Mouse (Mus musculus) midbrain, embryonic 12.5 days (tissue): Measurements from ENCODE around the gene Slc17a1. TPM values are rescaled to one million over a fixed set of nuclear protein-coding genes. Genes with fewer than 3 reads are reported as not detected.

Experiments used
- ATAC-seq: fragments of 200-750 bp; cut with Nextera tagmentation; 2 replicates; pipeline ENCODE4 v1.8.0; 2017; ENCODE audit warnings: low read depth, moderate TSS enrichment, moderate library complexity; ENCODE audit not compliant: low FRiP score
- H3K27ac ChIP-seq: fragments of 300-500 bp; sonication (generic); replicated peaks from 2 replicates; pipeline ENCODE4 v1.5.1; 2016; ENCODE audit warnings: mild to moderate bottlenecking
- H3K27me3 ChIP-seq: fragments of 300-500 bp; sonication (generic); 2 replicates; pipeline ENCODE4 v1.6.1; 2016; ENCODE audit warnings: mild to moderate bottlenecking
- H3K36me3 ChIP-seq: fragments of 300-500 bp; sonication (generic); 2 replicates; pipeline ENCODE4 v1.6.1; 2016
- H3K4me1 ChIP-seq: fragments of 300-500 bp; sonication (generic); 2 replicates; pipeline ENCODE4 v1.6.1; 2016
- H3K4me2 ChIP-seq: fragments of 300-500 bp; sonication (generic); replicated peaks from 2 replicates; pipeline ENCODE4 v1.6.1; 2016; ENCODE audit warnings: mild to moderate bottlenecking, moderate library complexity
- H3K4me3 ChIP-seq: fragments of 300-500 bp; sonication (generic); 2 replicates; pipeline ENCODE4 v1.5.1; 2016; ENCODE audit warnings: mild to moderate bottlenecking
- H3K9ac ChIP-seq: fragments of 300-500 bp; sonication (generic); replicated peaks from 2 replicates; pipeline ENCODE4 v1.6.1; 2016; ENCODE audit warnings: mild to moderate bottlenecking, moderate library complexity
- H3K9me3 ChIP-seq: fragments of 300-500 bp; sonication (generic); 2 replicates; pipeline ENCODE4 v1.6.1; 2016; ENCODE audit warnings: mild to moderate bottlenecking
- WGBS: fragments of 180-500 bp; shearing (Covaris S2); methylation state at CpG from one replicate; pipeline ENCODE4 v1.1.7; 2016; 5-methylcytosine and 5-hydroxymethylcytosine counted together
- polyA plus RNA-seq: library from polyadenylated mRNA; unstranded; fragments of >200 nt; fragmentation: Nextera tagmentation; extraction: Ambion mirVana; gene quantifications from 2 replicates; pipeline ENCODE4 v1.2.1, GENCODE M21; 2016

The Slc17a1 gene
- polyA plus RNA-seq, result not detected in 2 replicates

- H3K9ac ChIP-seq, result no peak within 1 kb of the TSS
- no peaks in the 10 kb centered on the region for H3K4me1 ChIP-seq
- no peak within 1 kb of the TSS for H3K27ac ChIP-seq
- WGBS, result 90% methylated on average over 7 of the region's 7 CpGs
- H3K36me3 ChIP-seq, result no peaks in the 10 kb centered on the region
- H3K9me3 ChIP-seq, result no peaks in the 10 kb centered on the region
- no peaks in the 10 kb centered on the region for H3K27me3 ChIP-seq
- H3K4me3 ChIP-seq, result no peak within 1 kb of the TSS
- no peak within 1 kb of the TSS for H3K4me2 ChIP-seq
- no peak for ATAC-seq
These were observed at the start of gene Slc17a1 for GRCm38 (mm10) chr13:23867405-23867804. Slc17a1 (plus strand) TSS chr13:23867750.

GRCm38 (mm10) chr13:23820179-23820940, 47.2 kb upstream of the Slc17a1 start:
- Histone ChIP-seq H3K4me3 (no peak overlapping the region), H3K27me3 (no peaks in the 10 kb centered on the region), H3K27ac (no peak overlapping the region), H3K9me3 (no peaks in the 10 kb centered on the region), H3K4me1 (no peaks in the 10 kb centered on the region), H3K36me3 (no peaks in the 10 kb centered on the region), H3K4me2 (no peak overlapping the region), H3K9ac (no peak overlapping the region)
- no peak for ATAC-seq
- WGBS, result 79% methylated on average over 4 of the region's 4 CpGs

GRCm38 (mm10) chr13:23822213-23822612, 45.3 kb upstream of the Slc17a1 start:
- Histone ChIP-seq H3K9me3 (no peaks in the 10 kb centered on the region), H3K27me3 (no peaks in the 10 kb centered on the region), H3K27ac (no peak overlapping the region), H3K4me3 (no peak overlapping the region), H3K36me3 (no peaks in the 10 kb centered on the region), H3K4me2 (no peak overlapping the region), H3K4me1 (no peaks in the 10 kb centered on the region), H3K9ac (no peak overlapping the region)
- WGBS, result 89% methylated on average over 3 of the region's 3 CpGs
- no peak for ATAC-seq

GRCm38 (mm10) chr13:23826606-23827005, 40.9 kb upstream of the Slc17a1 start:
- no peak overlapping the region for H3K4me3 ChIP-seq
- no peak overlapping the region for H3K9ac ChIP-seq
- ATAC-seq, result no peak
- H3K9me3 ChIP-seq, result no peaks in the 10 kb centered on the region
- H3K4me1 ChIP-seq, result no peaks in the 10 kb centered on the region
- no peaks in the 10 kb centered on the region for H3K27me3 ChIP-seq
- 75% methylated on average over 3 of the region's 3 CpGs for WGBS
- no peak overlapping the region for H3K4me2 ChIP-seq
- no peaks in the 10 kb centered on the region for H3K36me3 ChIP-seq
- no peak overlapping the region for H3K27ac ChIP-seq

- H3K36me3 ChIP-seq, result no peaks in the 10 kb centered on the region
- no peaks in the 10 kb centered on the region for H3K4me1 ChIP-seq
- no peak overlapping the region for H3K4me3 ChIP-seq
- no peaks in the 10 kb centered on the region for H3K27me3 ChIP-seq
- H3K9ac ChIP-seq, result no peak overlapping the region
- H3K9me3 ChIP-seq, result no peaks in the 10 kb centered on the region
- no peak for ATAC-seq
- no peak overlapping the region for H3K27ac ChIP-seq
- 26% methylated on average over 6 of the region's 6 CpGs for WGBS
- no peak overlapping the region for H3K4me2 ChIP-seq
These were observed 34.5 kb upstream of the Slc17a1 start for GRCm38 (mm10) chr13:23833053-23833452.

- Histone ChIP-seq H3K36me3 (no peaks in the 10 kb centered on the region), H3K9ac (no peak overlapping the region), H3K4me3 (no peak overlapping the region), H3K4me1 (no peaks in the 10 kb centered on the region), H3K27ac (no peak overlapping the region), H3K27me3 (no peaks in the 10 kb centered on the region), H3K9me3 (no peaks in the 10 kb centered on the region), H3K4me2 (no peak overlapping the region)
- no peak for ATAC-seq
- WGBS, result 88% methylated on average over 5 of the region's 5 CpGs
These were observed 32.7 kb upstream of the Slc17a1 start for GRCm38 (mm10) chr13:23834836-23835235.

- no peaks in the 10 kb centered on the region for H3K36me3 ChIP-seq
- no peak overlapping the region for H3K27ac ChIP-seq
- H3K4me1 ChIP-seq, result no peaks in the 10 kb centered on the region
- WGBS, result 87% methylated on average over 5 of the region's 5 CpGs
- no peak overlapping the region for H3K4me2 ChIP-seq
- H3K9me3 ChIP-seq, result no peaks in the 10 kb centered on the region
- no peak overlapping the region for H3K9ac ChIP-seq
- ATAC-seq, result no peak
- H3K27me3 ChIP-seq, result no peaks in the 10 kb centered on the region
- H3K4me3 ChIP-seq, result no peak overlapping the region
These were observed 30.9 kb upstream of the Slc17a1 start for GRCm38 (mm10) chr13:23836630-23837029.

- no peak within 1 kb of the TSS for H3K4me2 ChIP-seq
- no peaks in the 10 kb centered on the region for H3K9me3 ChIP-seq
- no peak within 1 kb of the TSS for H3K27ac ChIP-seq
- H3K4me3 ChIP-seq, result no peak within 1 kb of the TSS
- 80% methylated on average over 2 of the region's 2 CpGs for WGBS
- H3K36me3 ChIP-seq, result no peaks in the 10 kb centered on the region
- H3K27me3 ChIP-seq, result no peaks in the 10 kb centered on the region
- no peaks in the 10 kb centered on the region for H3K4me1 ChIP-seq
- no peak for ATAC-seq
- no peak within 1 kb of the TSS for H3K9ac ChIP-seq
These were observed 28.2 kb upstream of the Slc17a1 start, which contains the start of gene Slc17a3 for GRCm38 (mm10) chr13:23839308-23839707. Slc17a3 (plus strand) TSS chr13:23839434.

GRCm38 (mm10) chr13:23845851-23846250, 21.7 kb upstream of the Slc17a1 start:
- 81% methylated on average over 4 of the region's 4 CpGs for WGBS
- no peak overlapping the region for H3K4me3 ChIP-seq
- H3K9me3 ChIP-seq, result no peaks in the 10 kb centered on the region
- no peak overlapping the region for H3K27ac ChIP-seq
- no peak for ATAC-seq
- H3K9ac ChIP-seq, result no peak overlapping the region
- H3K4me1 ChIP-seq, result no peaks in the 10 kb centered on the region
- H3K27me3 ChIP-seq, result no peaks in the 10 kb centered on the region
- no peaks in the 10 kb centered on the region for H3K36me3 ChIP-seq
- H3K4me2 ChIP-seq, result no peak overlapping the region

GRCm38 (mm10) chr13:23849299-23849698, 18.3 kb upstream of the Slc17a1 start:
- H3K27me3 ChIP-seq, result no peaks in the 10 kb centered on the region
- no peak overlapping the region for H3K4me2 ChIP-seq
- 90% methylated on average over 2 of the region's 2 CpGs for WGBS
- H3K9me3 ChIP-seq, result no peaks in the 10 kb centered on the region
- no peaks in the 10 kb centered on the region for H3K4me1 ChIP-seq
- no peak overlapping the region for H3K4me3 ChIP-seq
- H3K9ac ChIP-seq, result no peak overlapping the region
- no peak for ATAC-seq
- no peak overlapping the region for H3K27ac ChIP-seq
- no peaks in the 10 kb centered on the region for H3K36me3 ChIP-seq

GRCm38 (mm10) chr13:23856401-23856800, 11.1 kb upstream of the Slc17a1 start:
- H3K27me3 ChIP-seq, result no peaks in the 10 kb centered on the region
- WGBS, result 79% methylated on average over 3 of the region's 3 CpGs

GRCm38 (mm10) chr13:23861815-23862214, 5.7 kb upstream of the Slc17a1 start:
- no peaks in the 10 kb centered on the region for H3K4me1 ChIP-seq
- H3K27ac ChIP-seq, result no peak overlapping the region
- ATAC-seq, result no peak
- no peak overlapping the region for H3K9ac ChIP-seq
- no peaks in the 10 kb centered on the region for H3K27me3 ChIP-seq
- no peak overlapping the region for H3K4me2 ChIP-seq
- no peaks in the 10 kb centered on the region for H3K36me3 ChIP-seq
- H3K9me3 ChIP-seq, result no peaks in the 10 kb centered on the region
- no peak overlapping the region for H3K4me3 ChIP-seq

More at GRCm38 (mm10) chr13:23856401-23856800, 11.1 kb upstream of the Slc17a1 start:
- H3K27ac ChIP-seq, result no peak overlapping the region
- H3K9ac ChIP-seq, result no peak overlapping the region
- H3K36me3 ChIP-seq, result no peaks in the 10 kb centered on the region
- no peak overlapping the region for H3K4me3 ChIP-seq
- no peaks in the 10 kb centered on the region for H3K9me3 ChIP-seq
- no peaks in the 10 kb centered on the region for H3K4me1 ChIP-seq
- ATAC-seq, result no peak
- no peak overlapping the region for H3K4me2 ChIP-seq

GRCm38 (mm10) chr13:23864711-23865110, 2.8 kb upstream of the Slc17a1 start:
- Histone ChIP-seq H3K9ac (no peak overlapping the region), H3K4me1 (no peaks in the 10 kb centered on the region), H3K27ac (no peak overlapping the region), H3K36me3 (no peaks in the 10 kb centered on the region), H3K9me3 (no peaks in the 10 kb centered on the region), H3K27me3 (no peaks in the 10 kb centered on the region), H3K4me2 (no peak overlapping the region), H3K4me3 (no peak overlapping the region)
- no peak for ATAC-seq
- 91% methylated on average over 9 of the region's 9 CpGs for WGBS
